Mouse (Mus musculus) CH12.LX (cell line): ENCODE measurements around the gene Pla1a.

Experiments
- CTCF ChIP-seq, 2 experiments: IDR thresholded peaks in 1 of 2; conservative IDR thresholded peaks in 1 of 2; 2 replicates each; pipeline ENCODE4 v1.5.1; 2011 to 2012; ENCODE audit warnings: low read depth in 2 of 2, low read length in 2 of 2, improper control_type of control experiment in 1 of 2, inconsistent platforms in 1 of 2, mild to moderate bottlenecking in 1 of 2, moderate library complexity in 1 of 2
- EP300 ChIP-seq: IDR thresholded peaks from 2 replicates; pipeline ENCODE4 v1.6.1; 2011; ENCODE audit warnings: low read length, improper control_type of control experiment
- POLR2AphosphoS2 ChIP-seq: IDR thresholded peaks from 2 replicates; pipeline ENCODE4 v1.6.1; 2011; ENCODE audit warnings: low read depth, low read length, improper control_type of control experiment
- ZC3H11A ChIP-seq: IDR thresholded peaks from 2 replicates; pipeline ENCODE4 v1.6.1; 2012; ENCODE audit warnings: low read depth, mild to moderate bottlenecking, inconsistent platforms, low read length, improper control_type of control experiment

DNA sequence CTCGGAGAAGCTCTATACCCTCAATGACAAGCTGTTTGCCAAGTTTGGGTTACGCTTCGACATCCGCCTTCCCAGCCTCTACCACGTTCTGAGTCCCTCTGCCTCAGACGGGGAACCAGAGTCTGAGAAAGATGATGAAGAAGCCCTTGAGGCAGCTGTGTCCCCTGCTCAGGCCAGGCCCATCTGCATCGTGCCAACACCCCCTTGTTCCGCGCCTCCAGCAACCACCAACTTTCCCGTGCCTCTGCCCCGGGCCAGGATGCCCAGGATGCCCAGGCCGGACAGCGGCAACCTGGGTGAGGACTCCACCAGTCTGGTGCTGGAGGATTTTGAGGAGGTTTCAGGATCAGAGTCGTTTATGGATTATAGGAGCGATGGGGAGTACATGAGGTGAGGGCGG lies 59.0 kb downstream of the Pla1a start:
- no peak for TF ChIP-seq POLR2AphosphoS2
- no peak for TF ChIP-seq EP300
- no peak for TF ChIP-seq ZC3H11A
- TF ChIP-seq CTCF (conservative IDR thresholded peaks at IDR 0.05 in 1 of 2, IDR thresholded peaks at IDR 0.05 in 1 of 2; ENCODE audit: low read depth in 2 of 2, low read length in 2 of 2) = no peak
